Mouse (Mus musculus): Measurements from ENCODE around the gene Vmn1r42.
"Not testable (repeated sequence)": the region's sequence is repeated elsewhere in the genome, so short reads cannot be mapped to it uniquely, and the experiment has no call there.

Gene Vmn1r42

GRCm38 (mm10) chr6:89876313-89876712, at the start of gene Vmn1r42, which contains the start of gene Vmn1r43:
Vmn1r42 (minus strand) TSS chr6:89876413.
Vmn1r43 (minus strand) TSS chr6:89876413.
- not testable (repeated sequence) for DNase-seq

DNA sequence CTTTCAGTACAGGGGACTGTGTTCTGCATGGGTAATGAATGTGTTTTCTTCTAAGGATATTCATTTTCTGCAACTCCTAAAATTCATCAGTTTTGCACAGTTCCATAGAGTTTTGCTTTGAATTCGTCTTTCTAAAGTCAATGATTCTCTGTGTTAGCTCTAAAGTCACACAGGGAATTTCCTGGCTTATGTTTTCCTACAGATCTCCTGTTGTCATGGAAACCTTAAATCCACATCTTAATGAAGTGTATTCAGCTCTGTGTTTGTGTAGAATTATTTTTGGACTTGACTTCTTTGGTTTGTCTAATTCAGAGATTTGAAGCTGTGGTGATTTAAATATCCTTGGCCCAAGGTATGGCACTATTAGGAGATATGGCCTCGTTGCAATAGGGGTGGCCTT, 7.6 kb upstream of the Vmn1r42 start:
- no peak for DNase-seq

GRCm38 (mm10) chr6:89883360-89883759, 7.1 kb upstream of the Vmn1r42 start, which contains the start of gene Vmn1r44:
Vmn1r44 (plus strand) TSS chr6:89883660.
- DNase-seq, result no peak

DNA sequence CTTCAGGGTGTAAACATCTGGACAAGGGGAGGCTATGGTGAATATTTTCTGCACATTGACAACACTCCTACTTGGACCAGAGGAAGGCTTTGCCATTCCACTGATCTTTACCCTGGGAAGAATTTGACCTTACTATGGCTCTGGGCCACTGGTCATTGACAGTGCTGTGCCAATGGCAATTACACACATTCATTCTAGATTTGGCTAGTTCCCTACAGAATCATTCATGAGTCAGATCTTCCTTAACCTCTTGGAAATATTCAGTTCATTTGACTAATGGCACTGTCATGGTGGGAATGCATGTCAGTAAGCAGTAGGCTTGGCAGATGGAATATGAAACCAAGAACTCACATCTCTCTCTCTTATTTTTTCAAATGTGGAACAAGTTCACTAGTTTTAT, 4.7 kb upstream of the Vmn1r42 start:
- no peak for DNase-seq

DNA sequence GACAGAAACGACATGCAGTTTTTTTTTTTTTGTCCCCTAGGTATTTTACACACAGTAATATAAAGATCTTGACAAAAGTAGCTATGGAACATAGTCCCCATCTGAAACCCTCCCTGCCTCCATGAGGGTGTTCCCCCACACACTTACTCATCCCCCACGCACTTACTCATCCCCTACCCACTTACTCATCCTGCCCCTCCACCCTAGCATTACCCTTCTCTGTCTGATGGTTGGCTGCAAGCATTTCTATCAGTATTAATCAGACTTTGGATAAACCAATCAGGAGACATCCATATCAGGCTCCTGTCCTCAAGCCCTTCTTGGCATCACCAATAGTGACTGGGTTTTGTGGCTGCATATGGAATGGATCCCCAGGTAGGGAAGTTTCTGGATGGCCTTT, 750 bp upstream of the Vmn1r42 start:
- no peak for DNase-seq

GRCm38 (mm10) chr6:89867976-89868375, 8.2 kb downstream of the Vmn1r42 start:
- DNase-seq, result no peak

DNA sequence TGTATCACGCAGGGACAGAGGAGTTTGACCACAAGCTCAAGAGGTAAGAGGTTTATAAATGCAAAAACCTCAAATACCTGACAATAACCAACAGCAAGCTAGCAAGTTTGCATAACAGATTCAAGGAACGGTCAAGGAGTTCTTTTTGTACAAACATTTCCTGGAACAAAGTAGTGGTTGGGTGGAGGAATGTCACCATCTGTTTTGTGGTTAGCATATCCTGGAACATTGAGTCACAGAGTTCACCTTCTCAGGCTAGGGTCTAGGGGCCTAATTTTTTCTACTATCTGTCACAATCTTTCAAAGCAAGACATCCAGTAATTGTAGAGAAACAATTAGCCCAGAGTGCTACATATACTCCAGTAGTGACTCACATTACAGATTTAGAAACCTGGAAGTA, 8.9 kb downstream of the Vmn1r42 start:
- no peak for DNase-seq

GRCm38 (mm10) chr6:89863792-89864191, 12.4 kb downstream of the Vmn1r42 start:
- DNase-seq, result no peak

- no peak for DNase-seq
These were observed 16.4 kb downstream of the Vmn1r42 start for GRCm38 (mm10) chr6:89859839-89860238.

- DNase-seq, result no peak
These were observed 18.7 kb downstream of the Vmn1r42 start for GRCm38 (mm10) chr6:89857552-89857951.
